Mouse (Mus musculus) embryonic facial prominence, embryonic 13.5 days (tissue): ENCODE results near the gene Chmp4b. TPM values are rescaled to one million over a fixed set of nuclear protein-coding genes. Genes with fewer than 3 reads are reported as not detected.

Experiments used
- ATAC-seq: fragments of 200-750 bp; cut with Nextera tagmentation; 2 replicates; pipeline ENCODE4 v1.8.0; 2017; ENCODE audit warnings: low read depth; ENCODE audit not compliant: insufficient number of reproducible peaks, insufficient read depth, low FRiP score, low TSS enrichment
- H3K27ac ChIP-seq: fragments of 300-500 bp; sonication (generic); 2 replicates; pipeline ENCODE4 v1.5.1; 2015; ENCODE audit warnings: moderate library complexity, mild to moderate bottlenecking, inconsistent platforms
- H3K27me3 ChIP-seq: fragments of 300-500 bp; sonication (generic); 2 replicates; pipeline ENCODE4 v1.6.1; 2015; ENCODE audit warnings: mild to moderate bottlenecking, inconsistent platforms
- H3K36me3 ChIP-seq: fragments of 300-500 bp; sonication (generic); 2 replicates; pipeline ENCODE4 v1.6.1; 2015; ENCODE audit warnings: mild to moderate bottlenecking, inconsistent platforms
- H3K4me1 ChIP-seq: fragments of 300-500 bp; sonication (generic); 2 replicates; pipeline ENCODE4 v1.6.1; 2015; ENCODE audit warnings: inconsistent platforms
- H3K4me2 ChIP-seq: fragments of 300-500 bp; sonication (generic); 2 replicates; pipeline ENCODE4 v1.6.1; 2015; ENCODE audit warnings: moderate library complexity, mild to moderate bottlenecking, inconsistent platforms
- H3K4me3 ChIP-seq: fragments of 300-500 bp; sonication (generic); 2 replicates; pipeline ENCODE4 v1.5.1; 2015; ENCODE audit warnings: mild to moderate bottlenecking, inconsistent platforms
- H3K9ac ChIP-seq: fragments of 300-500 bp; sonication (generic); 2 replicates; pipeline ENCODE4 v1.6.1; 2015; ENCODE audit warnings: mild to moderate bottlenecking, inconsistent platforms
- H3K9me3 ChIP-seq: fragments of 300-500 bp; sonication (generic); 2 replicates; pipeline ENCODE4 v1.6.1; 2016; ENCODE audit warnings: inconsistent platforms
- WGBS: fragments of 180-500 bp; shearing (Covaris S2); methylation state at CpG from one replicate; pipeline ENCODE4 v1.1.7; 2015; ENCODE audit warnings: mixed read lengths; 5-methylcytosine and 5-hydroxymethylcytosine counted together
- polyA plus RNA-seq: library from polyadenylated mRNA; unstranded; fragments of >200 nt; fragmentation: Nextera tagmentation; extraction: Ambion mirVana; gene quantifications from 2 replicates; pipeline ENCODE4 v1.2.1, GENCODE M21; 2015

The Chmp4b gene
- polyA plus RNA-seq, 1 experiment from 2014 or later: 34.7 TPM

- 67% methylated on average over 7 of the region's 7 CpGs for WGBS
- ATAC-seq: no peak
Observed at GRCm38 (mm10) chr2:154707284-154707683, 55.8 kb downstream of the Chmp4b start.

GRCm38 (mm10) chr2:154707830-154708385, 56.4 kb downstream of the Chmp4b start:
- ATAC-seq: no peak
- H3K9ac ChIP-seq: no peak overlapping the region
- H3K4me2 ChIP-seq: no peak overlapping the region
- 55% methylated on average over 7 of the region's 7 CpGs for WGBS
- H3K27ac ChIP-seq: no peak overlapping the region
- H3K4me3 ChIP-seq: no peak overlapping the region
- no peaks in the 10 kb centered on the region for H3K27me3 ChIP-seq
- no peaks in the 10 kb centered on the region for H3K36me3 ChIP-seq
- H3K4me1 ChIP-seq: peaks cover 26% of the 10 kb centered on the region
- no peaks in the 10 kb centered on the region for H3K9me3 ChIP-seq

More at GRCm38 (mm10) chr2:154707284-154707683, 55.8 kb downstream of the Chmp4b start:
- H3K27me3 ChIP-seq: no peaks in the 10 kb centered on the region
- no peak overlapping the region for H3K27ac ChIP-seq
- no peaks in the 10 kb centered on the region for H3K9me3 ChIP-seq
- H3K9ac ChIP-seq: no peak overlapping the region
- no peak overlapping the region for H3K4me2 ChIP-seq
- no peak overlapping the region for H3K4me3 ChIP-seq
- no peaks in the 10 kb centered on the region for H3K36me3 ChIP-seq
- H3K4me1 ChIP-seq: peaks cover 24% of the 10 kb centered on the region

GRCm38 (mm10) chr2:154711701-154712100, 60.2 kb downstream of the Chmp4b start:
- no peak for ATAC-seq
- H3K4me3 ChIP-seq: no peak overlapping the region
- no peaks in the 10 kb centered on the region for H3K27me3 ChIP-seq
- WGBS: 44% methylated on average over 3 of the region's 3 CpGs
- H3K4me2 ChIP-seq: no peak overlapping the region
- no peak overlapping the region for H3K9ac ChIP-seq
- no peaks in the 10 kb centered on the region for H3K36me3 ChIP-seq
- H3K27ac ChIP-seq: no peak overlapping the region
- no peaks in the 10 kb centered on the region for H3K9me3 ChIP-seq
- H3K4me1 ChIP-seq: peaks cover 24% of the 10 kb centered on the region

GRCm38 (mm10) chr2:154712271-154712677, 60.8 kb downstream of the Chmp4b start:
- Histone ChIP-seq H3K4me2 (no peak overlapping the region), H3K9ac (no peak overlapping the region), H3K27me3 (no peaks in the 10 kb centered on the region), H3K36me3 (no peaks in the 10 kb centered on the region), H3K4me3 (no peak overlapping the region), H3K27ac (no peak overlapping the region), H3K4me1 (peaks cover 19% of the 10 kb centered on the region), H3K9me3 (no peaks in the 10 kb centered on the region)
- no peak for ATAC-seq
- 36% methylated on average over 5 of the region's 5 CpGs for WGBS

- Histone ChIP-seq H3K27ac (no peak overlapping the region), H3K9me3 (no peaks in the 10 kb centered on the region), H3K4me3 (no peak overlapping the region), H3K4me1 (peaks cover 11% of the 10 kb centered on the region), H3K36me3 (no peaks in the 10 kb centered on the region), H3K9ac (no peak overlapping the region), H3K27me3 (no peaks in the 10 kb centered on the region), H3K4me2 (no peak overlapping the region)
- ATAC-seq: no peak
- 45% methylated on average over 6 of the region's 6 CpGs for WGBS
Observed at GRCm38 (mm10) chr2:154713083-154713482, 61.6 kb downstream of the Chmp4b start.

- H3K4me3 ChIP-seq: no peak overlapping the region
- H3K27ac ChIP-seq: no peak overlapping the region
- H3K4me1 ChIP-seq: peaks cover 9% of the 10 kb centered on the region
- no peaks in the 10 kb centered on the region for H3K36me3 ChIP-seq
- H3K4me2 ChIP-seq: no peak overlapping the region
- H3K9ac ChIP-seq: no peak overlapping the region
- H3K9me3 ChIP-seq: no peaks in the 10 kb centered on the region
- WGBS: 50% methylated on average over 3 of the region's 3 CpGs
- ATAC-seq: no peak
- H3K27me3 ChIP-seq: no peaks in the 10 kb centered on the region
Observed at GRCm38 (mm10) chr2:154713964-154714363, 62.5 kb downstream of the Chmp4b start.

- Histone ChIP-seq H3K27me3 (no peaks in the 10 kb centered on the region), H3K27ac (no peak overlapping the region), H3K4me1 (peaks cover 9% of the 10 kb centered on the region), H3K4me3 (no peak overlapping the region), H3K9ac (no peak overlapping the region), H3K4me2 (no peak overlapping the region), H3K36me3 (no peaks in the 10 kb centered on the region), H3K9me3 (no peaks in the 10 kb centered on the region)
- ATAC-seq: no peak
- WGBS: 90% methylated on average over 4 of the region's 4 CpGs
Observed at GRCm38 (mm10) chr2:154716586-154716985, 65.1 kb downstream of the Chmp4b start.

GRCm38 (mm10) chr2:154717081-154717480, 65.6 kb downstream of the Chmp4b start:
- H3K27me3 ChIP-seq: no peaks in the 10 kb centered on the region
- no peak overlapping the region for H3K4me3 ChIP-seq
- no peaks in the 10 kb centered on the region for H3K9me3 ChIP-seq
- no peak overlapping the region for H3K27ac ChIP-seq
- no peak for ATAC-seq
- H3K4me1 ChIP-seq: peaks cover 5% of the 10 kb centered on the region
- H3K4me2 ChIP-seq: no peak overlapping the region
- no peak overlapping the region for H3K9ac ChIP-seq
- H3K36me3 ChIP-seq: no peaks in the 10 kb centered on the region

- Histone ChIP-seq H3K27me3 (no peaks in the 10 kb centered on the region), H3K4me2 (no peak overlapping the region), H3K4me3 (no peak overlapping the region), H3K27ac (no peak overlapping the region), H3K9me3 (no peaks in the 10 kb centered on the region), H3K9ac (no peak overlapping the region), H3K36me3 (no peaks in the 10 kb centered on the region), H3K4me1 (no peaks in the 10 kb centered on the region)
- no peak for ATAC-seq
- WGBS: 76% methylated on average over 12 of the region's 12 CpGs
Observed at GRCm38 (mm10) chr2:154718855-154719556, 67.5 kb downstream of the Chmp4b start.

- WGBS: 69% methylated on average over 2 of the region's 2 CpGs
- Histone ChIP-seq H3K9me3 (no peaks in the 10 kb centered on the region), H3K27ac (no peak overlapping the region), H3K36me3 (no peaks in the 10 kb centered on the region), H3K9ac (no peak overlapping the region), H3K4me1 (no peaks in the 10 kb centered on the region), H3K4me2 (no peak overlapping the region), H3K27me3 (no peaks in the 10 kb centered on the region), H3K4me3 (no peak overlapping the region)
- ATAC-seq: no peak
Observed at GRCm38 (mm10) chr2:154720315-154720714, 68.8 kb downstream of the Chmp4b start.

GRCm38 (mm10) chr2:154723473-154723872, 72.0 kb downstream of the Chmp4b start:
- WGBS: 85% methylated on average over 4 of the region's 4 CpGs
- H3K9ac ChIP-seq: no peak overlapping the region
- H3K27ac ChIP-seq: no peak overlapping the region
- H3K9me3 ChIP-seq: no peaks in the 10 kb centered on the region
- no peaks in the 10 kb centered on the region for H3K36me3 ChIP-seq
- ATAC-seq: no peak
- peaks cover 3% of the 10 kb centered on the region; the same call in 1 of the 2 replicates for H3K4me1 ChIP-seq
- H3K4me3 ChIP-seq: no peak overlapping the region
- no peaks in the 10 kb centered on the region for H3K27me3 ChIP-seq
- no peak overlapping the region for H3K4me2 ChIP-seq

- no peaks in the 10 kb centered on the region for H3K27me3 ChIP-seq
- no peak overlapping the region for H3K4me3 ChIP-seq
- H3K4me2 ChIP-seq: no peak overlapping the region
- no peak overlapping the region for H3K27ac ChIP-seq
- H3K9me3 ChIP-seq: no peaks in the 10 kb centered on the region
- no peak for ATAC-seq
- no peaks in the 10 kb centered on the region for H3K36me3 ChIP-seq
- WGBS: 52% methylated on average over 3 of the region's 3 CpGs
- H3K4me1 ChIP-seq: peaks cover 3% of the 10 kb centered on the region; the same call in 1 of the 2 replicates
- H3K9ac ChIP-seq: no peak overlapping the region
Observed at GRCm38 (mm10) chr2:154729737-154730136, 78.2 kb downstream of the Chmp4b start.
